Mouse (Mus musculus) limb, embryonic 14.5 days (tissue): ENCODE measurements around the gene Ltv1. TPM values are rescaled to one million over a fixed set of nuclear protein-coding genes. Genes with fewer than 3 reads are reported as not detected.
"Not testable (repeated sequence)": the region's sequence is repeated elsewhere in the genome, so short reads cannot be mapped to it uniquely, and the experiment has no call there.

ENCODE experiments used
- ATAC-seq: fragments of 200-750 bp; cut with Nextera tagmentation; 2 replicates; pipeline ENCODE4 v1.8.0; 2017; ENCODE audit warnings: low read depth, moderate number of reproducible peaks, moderate TSS enrichment; ENCODE audit not compliant: low FRiP score
- DNase-seq: peaks from one replicate; pipeline ENCODE4 v3.0.0-alpha.2; 2015; ENCODE audit warnings: low spot score
- H3K27ac ChIP-seq: fragments of 300-500 bp; sonication (generic); replicated peaks from 2 replicates; pipeline ENCODE4 v1.5.1; 2014; ENCODE audit warnings: low read depth, mild to moderate bottlenecking, low read length, moderate library complexity, mixed read lengths
- H3K27me3 ChIP-seq: fragments of 300-500 bp; sonication (generic); 2 replicates; pipeline ENCODE4 v1.6.1; 2014; ENCODE audit warnings: low read length, mixed read lengths; ENCODE audit not compliant: control insufficient read depth, insufficient read depth
- H3K36me3 ChIP-seq: fragments of 300-500 bp; sonication (generic); 2 replicates; pipeline ENCODE4 v1.6.1; 2014; ENCODE audit warnings: mild to moderate bottlenecking, low read length, moderate library complexity, mixed read lengths; ENCODE audit not compliant: control insufficient read depth, insufficient read depth
- H3K4me1 ChIP-seq: fragments of 300-500 bp; sonication (generic); 2 replicates; pipeline ENCODE4 v1.6.1; 2014; ENCODE audit warnings: antibody characterized with exemption, low read length, mixed read lengths; ENCODE audit not compliant: control insufficient read depth, insufficient read depth
- H3K4me2 ChIP-seq: fragments of 300-500 bp; sonication (generic); replicated peaks from 2 replicates; pipeline ENCODE4 v1.6.1; 2014; ENCODE audit warnings: low read depth, mild to moderate bottlenecking, low read length, moderate library complexity; ENCODE audit not compliant: severe bottlenecking
- H3K4me3 ChIP-seq: fragments of 300-500 bp; sonication (generic); replicated peaks from 2 replicates; pipeline ENCODE4 v1.5.1; 2014; ENCODE audit warnings: low read length
- H3K9ac ChIP-seq: fragments of 300-500 bp; sonication (generic); 2 replicates; pipeline ENCODE4 v1.6.1; 2014; ENCODE audit warnings: mild to moderate bottlenecking, low read depth, low read length, moderate library complexity; ENCODE audit not compliant: severe bottlenecking
- H3K9me3 ChIP-seq: fragments of 300-500 bp; sonication (generic); 2 replicates; pipeline ENCODE4 v1.6.1; 2016; ENCODE audit warnings: low read length; ENCODE audit not compliant: control insufficient read depth
- POLR2A ChIP-seq: fragments of 200-500 bp; IDR thresholded peaks from 2 replicates; pipeline ENCODE4 v1.8.0; 2012; ENCODE audit warnings: inconsistent platforms, mild to moderate bottlenecking, moderate library complexity, borderline replicate concordance; ENCODE audit not compliant: insufficient read depth, insufficient read length; ENCODE audit errors: extremely low read depth
- WGBS: fragments of 180-500 bp; shearing (Covaris S2); extraction: QIAGEN DNeasy Blood & Tissue Kit; methylation state at CpG from one replicate; pipeline ENCODE4 v1.1.7; 2014; 5-methylcytosine and 5-hydroxymethylcytosine counted together
- polyA plus RNA-seq, 2 experiments: library from polyadenylated mRNA; depleted of rRNA in 1 of 2; stranded (reverse) in 1 of 2; unstranded in 1 of 2; fragments of >200 nt; fragmentation: Nextera tagmentation in 1 of 2; extraction: Ambion mirVana in 1 of 2; gene quantifications; 2 replicates each; pipeline versions ENCODE4 v1.2.1 to v1.2.3; 2012 to 2014

Ltv1 gene
- polyA plus RNA-seq, 2 experiments, result 66.4 to 72.8 TPM

DNA sequence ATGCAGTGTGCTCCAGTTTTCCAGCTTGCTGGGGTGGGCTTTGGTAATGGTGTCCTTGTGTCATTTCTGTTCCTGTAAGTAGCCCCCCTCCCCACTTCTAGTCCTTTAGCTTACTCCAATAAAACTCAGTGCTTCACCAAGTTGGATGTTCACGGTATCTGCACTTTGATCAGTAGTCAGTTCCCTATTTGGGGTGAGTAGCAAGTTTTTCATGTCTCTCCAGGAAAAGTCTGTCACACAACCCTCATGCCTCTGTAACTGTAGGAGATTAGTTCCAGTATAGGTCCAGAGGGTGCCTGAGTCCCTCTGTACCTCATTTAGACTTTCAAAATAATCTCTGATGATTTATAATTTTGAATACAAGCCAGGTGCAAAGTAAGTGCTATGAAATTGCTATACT, 6.3 kb upstream of the Ltv1 start:
- 86% methylated on average over 1 of the region's 1 CpGs for WGBS
- no peak overlapping the region for H3K27ac ChIP-seq
- TF ChIP-seq POLR2A, result no peak

DNA sequence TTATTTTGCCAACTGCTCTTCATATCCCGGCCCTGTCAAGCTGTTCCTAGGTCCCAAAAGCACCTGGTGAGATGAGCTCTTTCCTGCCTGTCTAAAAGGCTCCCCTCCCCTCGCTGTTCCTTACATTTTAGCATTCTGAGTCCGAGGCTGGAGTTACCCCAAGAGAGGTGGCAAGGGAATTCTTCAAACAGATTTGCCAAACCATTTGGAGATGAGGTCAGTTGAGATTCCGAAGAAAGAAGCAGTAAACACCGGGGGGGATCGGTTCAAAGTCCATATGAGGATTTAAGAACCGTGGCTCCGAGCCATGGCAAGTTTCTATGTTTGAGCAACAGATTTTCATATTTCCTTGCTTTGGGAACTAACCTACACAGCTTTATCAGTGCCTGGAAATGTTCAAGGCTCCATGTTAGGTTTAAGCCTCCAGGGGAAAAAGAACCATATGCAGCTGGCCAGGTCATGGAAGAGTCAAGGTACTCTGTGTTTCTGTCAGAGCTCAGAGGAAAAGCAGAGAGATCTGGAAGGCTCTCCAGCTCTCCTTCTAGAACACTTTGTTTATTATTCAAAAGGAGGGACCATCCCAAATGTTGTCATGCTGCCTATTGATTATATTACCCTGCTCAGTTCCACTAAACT, 4.0 kb upstream of the Ltv1 start:
- peak; percentile 50 for ATAC-seq
- Histone ChIP-seq H3K4me3 (no peak overlapping the region), H3K4me1 (peaks cover 4% of the 10 kb centered on the region; the same call in 1 of the 2 replicates), H3K9ac (no peak overlapping the region), H3K27me3 (no peaks in the 10 kb centered on the region), H3K4me2 (no peak overlapping the region), H3K36me3 (no peaks in the 10 kb centered on the region), H3K27ac (no peak overlapping the region), H3K9me3 (no peaks in the 10 kb centered on the region)
- DNase-seq, result peak; percentile 82
- TF ChIP-seq POLR2A, result no peak
- 56% methylated on average over 8 of the region's 8 CpGs for WGBS

More for the DNA sequence above, 6.3 kb upstream of the Ltv1 start:
- Histone ChIP-seq H3K4me3 (no peak overlapping the region), H3K9ac (no peak overlapping the region), H3K36me3 (no peaks in the 10 kb centered on the region), H3K27me3 (no peaks in the 10 kb centered on the region), H3K4me2 (no peak overlapping the region), H3K9me3 (no peaks in the 10 kb centered on the region), H3K4me1 (no peaks in the 10 kb centered on the region; the same call in 1 of the 2 replicates)
- ATAC-seq (no peak), DNase-seq (no peak)

DNA sequence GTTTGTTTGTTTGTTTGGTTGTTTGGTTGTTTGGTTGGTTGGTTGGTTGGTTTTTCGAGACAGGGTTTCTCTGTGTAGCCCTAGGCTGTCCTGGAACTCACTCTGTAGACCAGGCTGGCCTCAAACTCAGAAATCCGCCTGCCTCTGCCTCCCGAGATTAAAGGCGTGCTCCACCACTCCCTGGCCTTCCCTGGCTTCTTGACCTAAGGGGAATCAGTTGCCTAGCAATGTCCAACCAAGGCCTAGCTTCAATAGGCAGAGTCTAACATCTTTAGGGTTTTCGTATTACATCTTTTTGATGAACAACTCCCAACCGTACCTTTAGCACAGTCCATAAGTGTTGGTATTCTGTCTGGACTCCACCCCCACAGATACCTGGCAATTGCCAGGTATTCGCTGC, 528 bp upstream of the Ltv1 start:
- ATAC-seq, result not testable (repeated sequence)
- peak overlapping the region; percentile 88 for H3K4me3 ChIP-seq

GRCm38 (mm10) chr10:13189881-13190280, 3.1 kb downstream of the Ltv1 start:
- peaks cover 5% of the 10 kb centered on the region; the same call in 1 of the 2 replicates for H3K4me1 ChIP-seq
- no peak for DNase-seq
- H3K9ac ChIP-seq, result no peak overlapping the region
- no peak overlapping the region for H3K4me3 ChIP-seq
- no peak overlapping the region for H3K27ac ChIP-seq
- H3K9me3 ChIP-seq, result no peaks in the 10 kb centered on the region
- 89% methylated on average over 5 of the region's 5 CpGs for WGBS
- H3K27me3 ChIP-seq, result no peaks in the 10 kb centered on the region
- peaks cover 36% of the 10 kb centered on the region for H3K36me3 ChIP-seq
- no peak overlapping the region for H3K4me2 ChIP-seq
- no peak for ATAC-seq
- TF ChIP-seq POLR2A, result no peak

More for the DNA sequence above, 528 bp upstream of the Ltv1 start:
- H3K4me2 ChIP-seq, result peak overlapping the region; percentile 79; the same call in 1 of the 2 replicates
- not testable (repeated sequence) for DNase-seq, H3K9me3 ChIP-seq, H3K27me3 ChIP-seq, H3K9ac ChIP-seq, H3K27ac ChIP-seq, H3K4me1 ChIP-seq
- WGBS, result 87% methylated on average over 7 of the region's 7 CpGs
- H3K36me3 ChIP-seq, result peaks cover 13% of the 10 kb centered on the region

- H3K4me3 ChIP-seq, result no peak overlapping the region
- TF ChIP-seq POLR2A, result no peak
- H3K27me3 ChIP-seq, result no peaks in the 10 kb centered on the region
- no peak overlapping the region for H3K9ac ChIP-seq
- WGBS, result 82% methylated on average over 3 of the region's 3 CpGs
- DNase-seq (peak; percentile 51), ATAC-seq (no peak)
- H3K27ac ChIP-seq, result 0 out of 2 replicates have a peak overlapping the region, but pooled peaks have one; percentile 33
- H3K4me1 ChIP-seq, result 0 out of 2 replicates have a peak, but pooled peaks cover 5% of the 10 kb centered on the region
- no peak overlapping the region for H3K4me2 ChIP-seq
- no peaks in the 10 kb centered on the region for H3K9me3 ChIP-seq
- H3K36me3 ChIP-seq, result peaks cover 53% of the 10 kb centered on the region
These were observed 6.2 kb downstream of the Ltv1 start for GRCm38 (mm10) chr10:13186754-13187153.
